33 mouse cellular contexts compared by ENCODE assay signal in the genomic region with DNA sequence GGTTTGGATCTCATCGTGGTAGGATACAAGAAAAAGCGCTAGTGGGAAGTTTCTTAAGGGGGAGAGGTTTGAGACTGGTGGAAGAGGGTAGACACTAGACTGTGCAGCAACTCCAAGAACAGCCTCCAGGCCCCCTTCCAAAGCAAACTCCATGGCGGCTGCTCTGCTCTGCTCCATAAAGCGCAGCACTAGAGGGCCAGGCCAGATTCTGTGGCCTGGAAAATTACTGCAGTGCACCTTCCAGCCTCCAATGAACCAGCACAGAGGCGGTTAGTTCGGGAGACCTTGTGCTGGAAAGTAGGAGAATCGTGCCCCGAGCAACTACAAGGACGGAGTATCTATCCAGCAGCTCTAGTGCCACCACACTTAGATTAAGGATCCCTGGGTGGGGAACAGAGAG. TPM values are rescaled to one million over a fixed set of nuclear protein-coding genes. Genes with fewer than 3 reads are reported as not detected.
A peak's percentile ranks its signal among the peaks of the same experiment; 100 is the strongest.
DNase-seq lines count a peak whose midpoint lies in the region; ATAC-seq lines count a peak whose summit lies in the region.
"Had no signal": no experiment of that assay in that cellular context is flagged by ENCODE, and none has a peak within 500 bp of the region (broad histone marks: within the 10 kb centered on the region; RNA-seq: fewer than 3 reads in every experiment).

No protein-coding gene starts in this region.

- no peaks in the 10 kb centered on the region for H3K27me3 ChIP-seq in kidney, embryonic 15.5 days
- H3K27me3 ChIP-seq: intestine, embryonic 15.5 days had no signal

- H3K36me3 ChIP-seq in kidney, embryonic 15.5 days, result no peaks in the 10 kb centered on the region
- H3K36me3 ChIP-seq: heart, embryonic 10.5 days; heart, embryonic 15.5 days; hindbrain, embryonic 12.5 days; intestine, embryonic 15.5 days; limb, embryonic 12.5 days; liver, embryonic 15.5 days; midbrain, embryonic 12.5 days; neural tube, embryonic 13.5 days had no signal

- ATAC-seq in kidney, embryonic 15.5 days (replicated peaks; ENCODE audit: low FRiP score), result peak; percentile 82
- ATAC-seq: forebrain, embryonic 13.5 days; hindbrain, postnatal 0 days; intestine, embryonic 15.5 days had no signal

- no peaks in the 10 kb centered on the region for H3K9me3 ChIP-seq in kidney, embryonic 15.5 days (replicated peaks)
- H3K9me3 ChIP-seq: forebrain, embryonic 13.5 days; heart, embryonic 10.5 days; heart, embryonic 15.5 days; hindbrain, embryonic 12.5 days; intestine, embryonic 15.5 days; limb, embryonic 12.5 days; liver, embryonic 15.5 days; midbrain, embryonic 12.5 days; neural tube, embryonic 13.5 days had no signal

- H3K27ac ChIP-seq in kidney, embryonic 15.5 days, result peak overlapping the region; percentile 59
- H3K27ac ChIP-seq: forebrain, embryonic 13.5 days; heart, embryonic 10.5 days; heart, embryonic 15.5 days; hindbrain, embryonic 12.5 days; hindbrain, postnatal 0 days; intestine, embryonic 15.5 days; left cerebral cortex, adult 2 months; limb, embryonic 12.5 days; liver, embryonic 15.5 days; midbrain, embryonic 12.5 days; neural tube, embryonic 13.5 days had no signal

- H3K4me1 ChIP-seq in kidney, embryonic 15.5 days, result peaks cover 14% of the 10 kb centered on the region; the same call in 1 of the 2 replicates
- H3K4me1 ChIP-seq: forebrain, embryonic 13.5 days; heart, embryonic 15.5 days; hindbrain, embryonic 12.5 days; intestine, embryonic 15.5 days; limb, embryonic 12.5 days; liver, embryonic 15.5 days; midbrain, embryonic 12.5 days; neural tube, embryonic 13.5 days had no signal

- DNase-seq in adrenal gland, adult 8-10 months, result peak; percentile 47
- no peak for DNase-seq in adrenal gland, postnatal 10 days
- peak; percentile 36 for DNase-seq in adrenal gland, postnatal 14 days
- peak; percentile 31 to 62 for DNase-seq in kidney, postnatal 4 days
- DNase-seq in lung, postnatal 25 days (ENCODE audit: low spot score), result no peak
- no peak for DNase-seq in urinary bladder, postnatal 10 days (ENCODE audit: low spot score)
- DNase-seq: cerebellum, adult 11 months; cerebellum, adult 9-10 months; cerebellum, postnatal 36 days; gastrocnemius, postnatal 14 days; lung, embryonic 14.5 days; lung, postnatal 14 days; right cerebral cortex, postnatal 4 days; thymus, adult 2 months; thymus, postnatal 4 days had no signal

- H3K9ac ChIP-seq in kidney, embryonic 15.5 days, result no peak overlapping the region
- H3K9ac ChIP-seq: forebrain, embryonic 13.5 days; heart, embryonic 15.5 days; hindbrain, embryonic 12.5 days; intestine, embryonic 15.5 days; limb, embryonic 12.5 days; liver, embryonic 15.5 days; lung, embryonic 14.5 days; midbrain, embryonic 12.5 days; neural tube, embryonic 13.5 days had no signal

- no peak overlapping the region for H3K4me2 ChIP-seq in kidney, embryonic 15.5 days
- H3K4me2 ChIP-seq: forebrain, embryonic 13.5 days; heart, embryonic 15.5 days; hindbrain, embryonic 12.5 days; intestine, embryonic 15.5 days; limb, embryonic 12.5 days; liver, embryonic 15.5 days; lung, embryonic 14.5 days; midbrain, embryonic 12.5 days; neural tube, embryonic 13.5 days had no signal

- H3K4me3 ChIP-seq in kidney, embryonic 15.5 days (replicated peaks), result no peak overlapping the region
- H3K4me3 ChIP-seq: forebrain, embryonic 13.5 days; heart, embryonic 10.5 days; heart, embryonic 15.5 days; hindbrain, embryonic 12.5 days; intestine, embryonic 15.5 days; left cerebral cortex, adult 2 months; limb, embryonic 12.5 days; liver, embryonic 15.5 days; midbrain, embryonic 12.5 days; neural tube, embryonic 13.5 days had no signal

- WGBS in kidney, embryonic 15.5 days, result 50% methylated on average over 9 of the region's 9 CpGs

RNA-seq across cellular contexts. Expression of a gene that starts 6.9 kb away (rescaled TPM):
- under 1 TPM; 0.27 to 0.70 (median 0.40) TPM for total RNA-seq in adrenal gland, adult 8-10 months (2022)
- total RNA-seq in adrenal gland, postnatal 10 days (2021), result under 1 TPM; 0.24 to 0.27 TPM
- not detected in 2 replicates for total RNA-seq in adrenal gland, postnatal 14 days (2021)
- polyA plus RNA-seq in kidney, embryonic 15.5 days (2015; fragmentation: Nextera tagmentation; extraction: Ambion mirVana), result 0.52 and 0.81 TPM in 2 replicates
- total RNA-seq: granulocyte monocyte progenitor cell, adult 5-6 weeks; heart, postnatal 25 days; left cerebral cortex, adult 2 months; liver, adult 2 months; megakaryocyte progenitor cell, adult 5-6 weeks had no signal
- polyA plus RNA-seq: heart, embryonic 10.5 days; hindbrain, postnatal 0 days; large intestine, adult 2 months; liver, adult 2 months; liver, embryonic 15.5 days; lung, embryonic 14.5 days; midbrain, embryonic 12.5 days; spleen, adult 2 months; thymus, adult 2 months had no signal

RNA-seq across cellular contexts. Expression of a gene that starts 7.1 kb away (rescaled TPM):
- total RNA-seq in adrenal gland, adult 8-10 months (2022), result 10 to 100 TPM; 10.2 to 17.8 (median 13.4) TPM
- 1 to 10 TPM; 3.7 to 4.6 TPM for total RNA-seq in adrenal gland, postnatal 10 days (2021)
- 5.4 and 5.6 TPM in 2 replicates for total RNA-seq in adrenal gland, postnatal 14 days (2021)
- 2.2 and 2.6 TPM in 2 replicates for polyA plus RNA-seq in kidney, embryonic 15.5 days (2015; fragmentation: Nextera tagmentation; extraction: Ambion mirVana)
- total RNA-seq: granulocyte monocyte progenitor cell, adult 5-6 weeks had no signal
- polyA plus RNA-seq: forebrain, embryonic 13.5 days had no signal

Comparison
In these comparisons a context has a peak if more than half of its experiments do, and no peak if none do; other contexts are left out.
1. DNase-seq: peak in adrenal gland, adult 8-10 months (single experiment), adrenal gland, postnatal 14 days (single experiment) and kidney, postnatal 4 days (2 of 2); none in adrenal gland, postnatal 10 days (single experiment), lung, postnatal 25 days (single experiment) and urinary bladder, postnatal 10 days (single experiment).